Mouse (Mus musculus) hindbrain, embryonic 15.5 days (tissue): Measurements from ENCODE around the gene Clca2. TPM values are rescaled to one million over a fixed set of nuclear protein-coding genes. Genes with fewer than 3 reads are reported as not detected.

Experiments used
- ATAC-seq: fragments of 200-750 bp; cut with Nextera tagmentation; 2 replicates; pipeline ENCODE4 v1.8.0; 2017; ENCODE audit warnings: low read depth, moderate number of reproducible peaks, moderate TSS enrichment; ENCODE audit not compliant: low FRiP score
- H3K27ac ChIP-seq: fragments of 300-500 bp; sonication (generic); replicated peaks from 2 replicates; pipeline ENCODE4 v1.5.1; 2015; ENCODE audit warnings: mild to moderate bottlenecking, inconsistent platforms
- H3K27me3 ChIP-seq: fragments of 300-500 bp; sonication (generic); 2 replicates; pipeline ENCODE4 v1.6.1; 2015; ENCODE audit warnings: control low read depth, inconsistent platforms
- H3K36me3 ChIP-seq: fragments of 300-500 bp; sonication (generic); 2 replicates; pipeline ENCODE4 v1.6.1; 2015; ENCODE audit warnings: control low read depth, inconsistent platforms
- H3K4me1 ChIP-seq: fragments of 300-500 bp; sonication (generic); replicated peaks from 2 replicates; pipeline ENCODE4 v1.6.1; 2015; ENCODE audit warnings: control low read depth, inconsistent platforms
- H3K4me2 ChIP-seq: fragments of 300-500 bp; sonication (generic); 2 replicates; pipeline ENCODE4 v1.6.1; 2015; ENCODE audit warnings: moderate library complexity, mild to moderate bottlenecking, inconsistent platforms
- H3K4me3 ChIP-seq: fragments of 300-500 bp; sonication (generic); 2 replicates; pipeline ENCODE4 v1.5.1; 2015; ENCODE audit warnings: mild to moderate bottlenecking, inconsistent platforms
- H3K9ac ChIP-seq: fragments of 300-500 bp; sonication (generic); 2 replicates; pipeline ENCODE4 v1.6.1; 2015; ENCODE audit warnings: inconsistent platforms
- H3K9me3 ChIP-seq: fragments of 300-500 bp; sonication (generic); 2 replicates; pipeline ENCODE4 v1.6.1; 2016; ENCODE audit warnings: control low read depth, inconsistent platforms
- WGBS: fragments of 180-500 bp; shearing (Covaris S2); methylation state at CpG from one replicate; pipeline ENCODE4 v1.1.7; 2015; 5-methylcytosine and 5-hydroxymethylcytosine counted together
- polyA plus RNA-seq: library from polyadenylated mRNA; unstranded; fragments of >200 nt; fragmentation: Nextera tagmentation; extraction: Ambion mirVana; gene quantifications from 2 replicates; pipeline ENCODE4 v1.2.1, GENCODE M21; 2015

Gene Clca2
- polyA plus RNA-seq, 1 experiment from 2014 or later: not detected

GRCm38 (mm10) chr3:145118254-145119001 lies 19.2 kb upstream of the Clca2 start, which contains the start of gene Odf2l:
TSS of gene Odf2l (plus strand) at chr3:145118588.
- H3K4me1 ChIP-seq: peaks cover 16% of the 10 kb centered on the region
- H3K9ac ChIP-seq: peak within 1 kb of the TSS; percentile 81
- no peaks in the 10 kb centered on the region for H3K36me3 ChIP-seq
- H3K9me3 ChIP-seq: no peaks in the 10 kb centered on the region
- H3K27ac ChIP-seq: peak within 1 kb of the TSS; percentile 99
- H3K4me3 ChIP-seq: peak within 1 kb of the TSS; percentile 72
- H3K4me2 ChIP-seq: peak within 1 kb of the TSS; percentile 72
- ATAC-seq: peak; percentile 99
- no peaks in the 10 kb centered on the region for H3K27me3 ChIP-seq
- 0% methylated on average over 57 of the region's 57 CpGs for WGBS

DNA sequence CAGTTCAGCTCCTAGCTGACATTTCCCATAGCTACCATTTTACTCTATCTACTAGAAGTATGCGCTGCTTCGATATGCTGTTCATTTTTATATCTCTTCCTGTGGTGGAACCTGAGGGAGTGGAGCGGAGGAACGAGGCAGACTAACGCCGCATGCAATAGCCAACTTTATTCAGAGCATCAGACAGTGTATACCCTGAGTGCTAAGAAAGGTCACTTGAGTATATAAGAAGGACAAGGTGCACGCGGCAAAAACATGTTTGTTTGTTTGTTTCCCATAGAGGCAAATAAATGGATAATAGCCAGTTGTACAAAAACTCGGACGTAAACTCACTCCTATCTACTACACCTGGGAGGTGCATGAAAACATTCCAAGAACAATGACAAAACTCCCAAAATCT lies 18.4 kb upstream of the Clca2 start:
- peaks cover 16% of the 10 kb centered on the region for H3K4me1 ChIP-seq
- peak overlapping the region; percentile 72 for H3K4me2 ChIP-seq
- no peak for ATAC-seq
- H3K9ac ChIP-seq: peak overlapping the region; percentile 81; the same call in 1 of the 2 replicates
- H3K27me3 ChIP-seq: no peaks in the 10 kb centered on the region
- WGBS: 85% methylated on average over 10 of the region's 10 CpGs
- H3K36me3 ChIP-seq: no peaks in the 10 kb centered on the region
- peak overlapping the region; percentile 99 for H3K27ac ChIP-seq
- H3K9me3 ChIP-seq: no peaks in the 10 kb centered on the region
- H3K4me3 ChIP-seq: peak overlapping the region; percentile 72

DNA sequence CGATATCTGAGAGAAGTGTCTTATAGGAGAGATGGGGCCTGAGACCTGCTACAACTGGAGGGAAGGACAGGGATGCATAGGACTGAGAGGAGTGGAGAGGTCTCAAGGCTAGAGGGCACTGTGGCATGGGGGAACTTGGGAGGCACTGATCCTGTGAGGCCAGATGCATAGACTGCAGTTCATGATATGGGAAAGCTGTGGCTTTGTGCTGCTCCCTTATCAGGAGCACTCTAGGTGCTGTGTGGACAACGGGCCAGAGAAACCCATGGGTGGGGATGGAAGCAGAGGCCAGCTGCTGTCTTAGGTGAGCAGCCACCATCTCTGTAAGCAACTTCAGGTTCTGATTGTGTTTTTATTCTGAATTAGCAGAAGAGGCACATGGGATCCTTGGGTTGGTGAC lies 15.9 kb upstream of the Clca2 start:
- 100% methylated on average over 2 of the region's 2 CpGs for WGBS
- no peak for ATAC-seq
- Histone ChIP-seq H3K27ac (no peak overlapping the region), H3K4me1 (peaks cover 16% of the 10 kb centered on the region), H3K4me2 (no peak overlapping the region), H3K4me3 (no peak overlapping the region), H3K36me3 (no peaks in the 10 kb centered on the region), H3K9me3 (no peaks in the 10 kb centered on the region), H3K27me3 (no peaks in the 10 kb centered on the region), H3K9ac (no peak overlapping the region)

GRCm38 (mm10) chr3:145105773-145106504 lies 6.7 kb upstream of the Clca2 start:
- Histone ChIP-seq H3K27ac (no peak overlapping the region), H3K9ac (no peak overlapping the region), H3K4me3 (no peak overlapping the region), H3K27me3 (no peaks in the 10 kb centered on the region), H3K9me3 (no peaks in the 10 kb centered on the region), H3K4me2 (no peak overlapping the region), H3K36me3 (no peaks in the 10 kb centered on the region), H3K4me1 (no peaks in the 10 kb centered on the region)
- no peak for ATAC-seq
- WGBS: 78% methylated on average over 5 of the region's 5 CpGs

DNA sequence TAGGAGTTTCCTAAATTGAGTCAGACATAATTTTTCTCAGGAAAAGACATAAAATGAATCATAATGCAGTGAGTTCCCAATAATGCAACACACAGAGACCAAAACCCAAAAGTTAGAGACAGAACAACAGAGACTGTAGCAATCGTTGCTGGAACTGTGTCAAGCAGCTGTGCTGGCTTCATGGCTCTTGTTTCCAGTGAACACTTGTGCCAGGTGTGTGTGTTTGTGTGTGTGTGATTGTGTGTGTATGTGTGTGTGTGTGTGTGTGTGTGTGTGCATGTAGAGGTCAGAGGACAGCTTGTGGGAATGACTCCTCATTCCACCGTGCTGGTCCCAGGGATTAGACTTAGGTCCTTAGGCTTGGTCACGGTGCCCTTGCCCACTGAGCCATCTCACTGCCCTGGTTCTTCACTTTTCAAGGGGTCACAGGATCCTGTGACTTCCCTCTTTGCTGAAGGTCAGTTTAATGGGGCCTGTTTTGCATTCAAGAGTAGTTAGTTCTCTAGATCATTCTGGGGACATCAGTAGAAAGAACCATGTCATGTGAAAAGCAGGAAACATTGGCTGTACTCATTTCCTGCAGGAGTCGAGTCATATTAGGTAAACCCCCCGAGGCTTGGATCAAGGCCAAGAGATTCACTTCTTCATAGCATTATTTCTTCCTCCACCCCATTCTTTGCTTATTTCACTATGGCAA lies 6.0 kb upstream of the Clca2 start:
- Histone ChIP-seq H3K4me3 (no peak overlapping the region), H3K27me3 (no peaks in the 10 kb centered on the region)
- 83% methylated on average over 5 of the region's 5 CpGs for WGBS

GRCm38 (mm10) chr3:145103770-145104169 lies 4.5 kb upstream of the Clca2 start:
- H3K4me1 ChIP-seq: no peaks in the 10 kb centered on the region
- H3K27ac ChIP-seq: no peak overlapping the region
- no peak overlapping the region for H3K9ac ChIP-seq
- H3K9me3 ChIP-seq: no peaks in the 10 kb centered on the region
- no peak for ATAC-seq
- no peak overlapping the region for H3K4me2 ChIP-seq
- no peaks in the 10 kb centered on the region for H3K27me3 ChIP-seq
- H3K4me3 ChIP-seq: no peak overlapping the region
- no peaks in the 10 kb centered on the region for H3K36me3 ChIP-seq
- WGBS: 83% methylated on average over 5 of the region's 5 CpGs

More for the DNA sequence above, 6.0 kb upstream of the Clca2 start:
- Histone ChIP-seq H3K9ac (no peak overlapping the region), H3K36me3 (no peaks in the 10 kb centered on the region), H3K9me3 (no peaks in the 10 kb centered on the region), H3K27ac (no peak overlapping the region), H3K4me1 (no peaks in the 10 kb centered on the region), H3K4me2 (no peak overlapping the region)
- ATAC-seq: no peak

GRCm38 (mm10) chr3:145103321-145103720 lies 4.1 kb upstream of the Clca2 start:
- no peaks in the 10 kb centered on the region for H3K4me1 ChIP-seq
- ATAC-seq: no peak
- H3K27me3 ChIP-seq: no peaks in the 10 kb centered on the region
- no peaks in the 10 kb centered on the region for H3K36me3 ChIP-seq
- WGBS: 83% methylated on average over 2 of the region's 2 CpGs
- no peak overlapping the region for H3K4me2 ChIP-seq
- H3K27ac ChIP-seq: no peak overlapping the region
- H3K9ac ChIP-seq: no peak overlapping the region
- no peaks in the 10 kb centered on the region for H3K9me3 ChIP-seq
- no peak overlapping the region for H3K4me3 ChIP-seq

DNA sequence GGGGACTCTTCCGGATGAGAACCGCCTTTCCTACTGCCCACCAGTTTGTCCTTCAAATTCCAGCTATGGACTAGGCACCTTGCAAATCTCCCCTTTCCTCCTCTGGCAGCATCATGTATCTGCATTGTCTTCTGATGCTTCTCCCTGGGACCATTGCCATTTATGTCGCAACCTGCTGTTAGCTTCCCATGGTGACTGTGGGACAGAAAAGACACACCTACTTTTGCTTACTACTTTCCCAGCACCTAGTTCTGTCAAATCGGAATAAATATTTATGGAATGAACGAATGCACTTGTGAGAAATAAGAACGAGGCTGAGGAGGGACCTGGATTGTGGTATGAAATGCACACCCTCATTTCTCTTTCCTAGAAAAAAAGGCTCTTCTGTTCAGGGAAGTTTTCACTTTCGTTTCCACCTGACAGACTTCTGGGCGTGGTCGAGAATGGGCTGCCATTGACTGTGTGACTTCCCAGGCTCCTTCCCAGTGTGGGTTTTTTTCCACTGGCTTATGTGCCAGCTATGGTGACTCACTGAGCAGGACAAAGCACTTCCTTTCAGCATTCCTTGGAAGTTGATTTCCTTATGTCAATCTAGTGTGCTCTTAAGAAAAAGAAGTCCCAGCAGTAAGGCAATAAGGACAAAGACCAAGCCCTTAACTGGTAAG lies 2.8 kb upstream of the Clca2 start:
- H3K4me3 ChIP-seq: no peak overlapping the region
- no peak overlapping the region for H3K27ac ChIP-seq
- H3K4me1 ChIP-seq: no peaks in the 10 kb centered on the region
- H3K4me2 ChIP-seq: no peak overlapping the region
- no peak for ATAC-seq
- WGBS: 87% methylated on average over 9 of the region's 9 CpGs
- no peak overlapping the region for H3K9ac ChIP-seq
- H3K27me3 ChIP-seq: no peaks in the 10 kb centered on the region
- no peaks in the 10 kb centered on the region for H3K36me3 ChIP-seq
- no peaks in the 10 kb centered on the region for H3K9me3 ChIP-seq

- H3K4me1 ChIP-seq: no peaks in the 10 kb centered on the region
- H3K36me3 ChIP-seq: no peaks in the 10 kb centered on the region
- no peaks in the 10 kb centered on the region for H3K9me3 ChIP-seq
- no peak overlapping the region for H3K4me2 ChIP-seq
- no peaks in the 10 kb centered on the region for H3K27me3 ChIP-seq
- H3K27ac ChIP-seq: no peak overlapping the region
- no peak for ATAC-seq
- 79% methylated on average over 8 of the region's 8 CpGs for WGBS
- H3K4me3 ChIP-seq: no peak overlapping the region
- H3K9ac ChIP-seq: no peak overlapping the region
Observed at GRCm38 (mm10) chr3:145087857-145088598, 11.2 kb downstream of the Clca2 start.

DNA sequence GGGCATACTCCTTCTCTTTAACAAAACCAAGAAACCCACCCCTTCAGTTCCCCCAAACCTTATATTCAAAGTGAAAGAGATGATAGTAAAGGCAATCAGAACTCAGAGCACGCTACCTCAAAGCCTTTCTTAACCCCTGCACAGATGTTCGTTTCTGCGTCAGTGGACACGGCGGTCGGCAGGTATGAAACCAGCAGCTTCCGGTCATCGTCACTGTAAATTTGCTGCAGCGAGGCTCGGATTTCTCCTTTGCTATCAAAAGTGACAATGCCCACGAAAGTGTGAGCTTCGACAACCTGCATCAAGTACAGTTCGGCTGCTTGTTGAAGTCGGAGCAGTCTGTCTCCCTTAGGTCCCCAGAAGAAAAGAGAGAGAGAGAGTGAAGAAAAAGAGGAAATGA lies 13.1 kb downstream of the Clca2 start:
- Histone ChIP-seq H3K36me3 (no peaks in the 10 kb centered on the region), H3K9me3 (no peaks in the 10 kb centered on the region), H3K4me3 (no peak overlapping the region), H3K4me2 (no peak overlapping the region), H3K9ac (no peak overlapping the region), H3K27me3 (no peaks in the 10 kb centered on the region), H3K27ac (no peak overlapping the region), H3K4me1 (no peaks in the 10 kb centered on the region)
- WGBS: 94% methylated on average over 14 of the region's 14 CpGs
- no peak for ATAC-seq

DNA sequence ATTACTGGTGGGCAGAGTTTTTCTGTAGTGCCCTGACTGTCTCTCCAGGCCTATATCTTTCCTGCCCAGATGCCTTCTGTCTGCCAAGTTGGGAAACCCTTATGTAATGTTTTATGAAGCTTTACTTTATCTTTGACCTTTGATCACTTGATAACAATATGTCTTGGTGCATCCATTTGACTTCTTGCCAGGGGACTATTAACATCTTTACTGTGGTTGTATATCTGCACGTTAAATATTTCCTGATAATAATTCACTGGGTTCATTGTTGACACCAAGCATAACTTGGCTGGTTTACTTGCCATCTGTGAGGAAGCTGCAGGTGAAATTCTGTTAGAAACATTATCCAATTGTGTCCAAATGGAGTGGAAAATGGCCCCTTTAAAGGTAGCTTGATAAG lies 16.2 kb downstream of the Clca2 start:
- 87% methylated on average over 1 of the region's 1 CpGs for WGBS
- no peak overlapping the region for H3K4me3 ChIP-seq
- H3K4me2 ChIP-seq: no peak overlapping the region
- H3K27ac ChIP-seq: no peak overlapping the region
- H3K9ac ChIP-seq: no peak overlapping the region
- H3K36me3 ChIP-seq: no peaks in the 10 kb centered on the region
- no peaks in the 10 kb centered on the region for H3K27me3 ChIP-seq
- H3K4me1 ChIP-seq: no peaks in the 10 kb centered on the region
- ATAC-seq: no peak
- no peaks in the 10 kb centered on the region for H3K9me3 ChIP-seq
